ENCODE assay signal across 9 mouse cellular contexts in genomic region chr9:32494891-32495642, GRCm38 (mm10). TPM values are rescaled to one million over a fixed set of nuclear protein-coding genes. Genes with fewer than 3 reads are reported as not detected.
DNase-seq lines count a peak whose midpoint lies in the region; ATAC-seq and TF ChIP-seq lines count a peak whose summit lies in the region.
"Had no signal": no experiment of that assay in that cellular context is flagged by ENCODE, and none has a peak within 500 bp of the region (broad histone marks: within the 10 kb centered on the region; RNA-seq: fewer than 3 reads in every experiment).

No protein-coding gene starts in this region.

- H3K9me3 ChIP-seq in forebrain, embryonic 11.5 days (ENCODE audit: control insufficient read depth, low read length) = no peaks in the 10 kb centered on the region
- no peaks in the 10 kb centered on the region for H3K9me3 ChIP-seq in forebrain, embryonic 16.5 days (ENCODE audit: control insufficient read depth, low read length)
- H3K9me3 ChIP-seq in lung, embryonic 14.5 days (ENCODE audit: low read depth, low read length) = no peaks in the 10 kb centered on the region
- no peaks in the 10 kb centered on the region for H3K9me3 ChIP-seq in liver, embryonic 13.5 days (replicated peaks)

- 21% methylated on average over 7 of the region's 8 CpGs for WGBS in forebrain, embryonic 11.5 days
- WGBS in forebrain, embryonic 16.5 days = 18% methylated on average over 8 of the region's 8 CpGs
- WGBS in lung, embryonic 14.5 days = 26% methylated on average over 8 of the region's 8 CpGs
- 50% methylated on average over 8 of the region's 8 CpGs for WGBS in liver, embryonic 13.5 days (ENCODE audit: insufficient replicate concordance)

- intact Hi-C loops in left cerebral cortex, adult 2 months (cut with DNase I) = no loop called here

- no peak for DNase-seq in forebrain, embryonic 11.5 days (ENCODE audit: low spot score)
- DNase-seq in lung, embryonic 14.5 days = no peak
- no peak for DNase-seq in lung, postnatal 14 days
- peak; percentile 73 for DNase-seq in embryo, embryonic 10.5 days (ENCODE audit: low spot score)
- DNase-seq in liver, embryonic 13.5 days = no peak
- no peak for DNase-seq in left cerebral cortex, adult 2 months (ENCODE audit: extremely low spot score in 1 of 2, low spot score in 2 of 2)
- DNase-seq in frontal cortex, postnatal 10 days (ENCODE audit: low spot score in 2 of 2) = no peak
- DNase-seq: heart, postnatal 10 days had no signal

- H3K4me2 ChIP-seq in forebrain, embryonic 11.5 days (ENCODE audit: low read depth, low read length, severe bottlenecking) = no peak overlapping the region
- H3K4me2 ChIP-seq in forebrain, embryonic 16.5 days (ENCODE audit: low read length) = no peak overlapping the region
- H3K4me2 ChIP-seq in lung, embryonic 14.5 days = no peak overlapping the region
- 0 out of 2 replicates have a peak overlapping the region, but pooled peaks have one; percentile 24 for H3K4me2 ChIP-seq in liver, embryonic 13.5 days

- ATAC-seq in forebrain, embryonic 11.5 days (replicated peaks; ENCODE audit: low FRiP score) = 0 out of 2 replicates have a peak, but pooled peaks have one; percentile 27
- ATAC-seq in forebrain, embryonic 16.5 days = no peak
- peak; percentile 38; the same call in 1 of the 2 replicates for ATAC-seq in lung, embryonic 14.5 days (ENCODE audit: insufficient read depth)
- no peak for ATAC-seq in liver, embryonic 13.5 days (ENCODE audit: low read depth)

- H3K27me3 ChIP-seq in forebrain, embryonic 11.5 days (ENCODE audit: control insufficient read depth, insufficient read depth, low read length) = no peaks in the 10 kb centered on the region
- H3K27me3 ChIP-seq in forebrain, embryonic 16.5 days (replicated peaks; ENCODE audit: control insufficient read depth, insufficient read depth, low read length) = no peaks in the 10 kb centered on the region
- no peaks in the 10 kb centered on the region for H3K27me3 ChIP-seq in lung, embryonic 14.5 days (ENCODE audit: insufficient read depth, low read length)
- no peaks in the 10 kb centered on the region for H3K27me3 ChIP-seq in liver, embryonic 13.5 days

- H3K4me3 ChIP-seq in forebrain, embryonic 11.5 days (ENCODE audit: low read depth, low read length) = no peak overlapping the region
- H3K4me3 ChIP-seq in forebrain, embryonic 16.5 days (replicated peaks; ENCODE audit: low read length) = no peak overlapping the region
- no peak overlapping the region for H3K4me3 ChIP-seq in lung, embryonic 14.5 days (ENCODE audit: low read depth, low read length)
- no peak overlapping the region for H3K4me3 ChIP-seq in liver, embryonic 13.5 days (replicated peaks)
- no peak overlapping the region for H3K4me3 ChIP-seq in left cerebral cortex, adult 2 months

- 0 out of 2 replicates have a peak, but pooled peaks cover 4% of the 10 kb centered on the region for H3K4me1 ChIP-seq in forebrain, embryonic 11.5 days (replicated peaks; ENCODE audit: control insufficient read depth, insufficient read depth, low read length)
- H3K4me1 ChIP-seq in forebrain, embryonic 16.5 days (replicated peaks; ENCODE audit: control insufficient read depth, insufficient read depth, low read length) = no peaks in the 10 kb centered on the region
- 0 out of 2 replicates have a peak, but pooled peaks cover 4% of the 10 kb centered on the region for H3K4me1 ChIP-seq in lung, embryonic 14.5 days (ENCODE audit: insufficient read depth)
- H3K4me1 ChIP-seq in liver, embryonic 13.5 days (replicated peaks) = peaks cover 26% of the 10 kb centered on the region

- no peak overlapping the region for H3K9ac ChIP-seq in forebrain, embryonic 11.5 days (ENCODE audit: low read length)
- H3K9ac ChIP-seq in forebrain, embryonic 16.5 days (replicated peaks; ENCODE audit: low read depth, low read length) = no peak overlapping the region
- H3K9ac ChIP-seq in lung, embryonic 14.5 days = no peak overlapping the region
- H3K9ac ChIP-seq in liver, embryonic 13.5 days = no peak overlapping the region

- no peak overlapping the region for H3K27ac ChIP-seq in forebrain, embryonic 11.5 days (ENCODE audit: low read depth, low read length)
- H3K27ac ChIP-seq in forebrain, embryonic 16.5 days (ENCODE audit: low read length) = no peak overlapping the region
- H3K27ac ChIP-seq in lung, embryonic 14.5 days (ENCODE audit: low read depth) = peak overlapping the region; percentile 45; the same call in 1 of the 2 replicates
- H3K27ac ChIP-seq in liver, embryonic 13.5 days = no peak overlapping the region
- H3K27ac ChIP-seq in left cerebral cortex, adult 2 months = no peak overlapping the region

- no peak for TF ChIP-seq CTCF in lung, embryonic 14.5 days (IDR thresholded peaks at IDR 0.05; ENCODE audit: low read depth)
- TF ChIP-seq CTCF in left cerebral cortex, adult 2 months (IDR thresholded peaks at IDR 0.05) = no peak

- no peaks in the 10 kb centered on the region for H3K36me3 ChIP-seq in forebrain, embryonic 11.5 days (ENCODE audit: control insufficient read depth, insufficient read depth, low read length)
- no peaks in the 10 kb centered on the region for H3K36me3 ChIP-seq in forebrain, embryonic 16.5 days (ENCODE audit: control insufficient read depth, insufficient read depth)
- H3K36me3 ChIP-seq in lung, embryonic 14.5 days (ENCODE audit: insufficient read depth) = no peaks in the 10 kb centered on the region
- H3K36me3 ChIP-seq in liver, embryonic 13.5 days = no peaks in the 10 kb centered on the region

RNA-seq across cellular contexts. Expression of gene Fli1, which starts 47.6 kb away (rescaled TPM):
- 14.3 and 14.7 TPM in 2 replicates for polyA plus RNA-seq in forebrain, embryonic 11.5 days (2014; fragmentation: Nextera tagmentation; extraction: Ambion mirVana)
- 7.3 and 7.8 TPM in 2 replicates for polyA plus RNA-seq in forebrain, embryonic 16.5 days (2015; fragmentation: Nextera tagmentation; extraction: Ambion mirVana)
- polyA plus RNA-seq in lung, embryonic 14.5 days (2014; fragmentation: Nextera tagmentation; extraction: Ambion mirVana) = 35.7 and 37.8 TPM in 2 replicates
- 9.1 and 13.2 TPM in 2 replicates for polyA plus RNA-seq in liver, embryonic 13.5 days (2015; fragmentation: Nextera tagmentation; extraction: Ambion mirVana)
- 1 to 10 TPM; 3.5 to 5.9 TPM for total RNA-seq in left cerebral cortex, adult 2 months (2021)

Comparison
In these comparisons a context has a peak if more than half of its experiments do, and no peak if none do; other contexts are left out.
1. ATAC-seq: peak in forebrain, embryonic 11.5 days (single experiment) and lung, embryonic 14.5 days (single experiment); none in forebrain, embryonic 16.5 days (single experiment) and liver, embryonic 13.5 days (single experiment).